Mouse (Mus musculus) testis, adult 2 months (tissue): ENCODE data around the gene Aldh1l1.

Source experiments
- CTCF ChIP-seq: fragments of 200-500 bp; IDR thresholded peaks from 2 replicates; pipeline ENCODE4 v1.5.1; 2012; ENCODE audit warnings: low read depth, mild to moderate bottlenecking, inconsistent platforms, low read length, moderate library complexity; ENCODE audit not compliant: control insufficient read depth, insufficient read depth, insufficient replicate concordance
- POLR2A ChIP-seq: fragments of 200-500 bp; IDR thresholded peaks from 2 replicates; pipeline ENCODE4 v1.6.1; 2012; ENCODE audit warnings: low read depth, mild to moderate bottlenecking, inconsistent platforms, low read length, moderate library complexity; ENCODE audit not compliant: control insufficient read depth

- TF ChIP-seq CTCF (no peak), POLR2A (no peak)
Measured at GRCm38 (mm10) chr6:90490976-90491375, 4.7 kb downstream of the Aldh1l1 start.
